Comparison of ENCODE assay signal across 8 mouse cellular contexts in the genomic region with DNA sequence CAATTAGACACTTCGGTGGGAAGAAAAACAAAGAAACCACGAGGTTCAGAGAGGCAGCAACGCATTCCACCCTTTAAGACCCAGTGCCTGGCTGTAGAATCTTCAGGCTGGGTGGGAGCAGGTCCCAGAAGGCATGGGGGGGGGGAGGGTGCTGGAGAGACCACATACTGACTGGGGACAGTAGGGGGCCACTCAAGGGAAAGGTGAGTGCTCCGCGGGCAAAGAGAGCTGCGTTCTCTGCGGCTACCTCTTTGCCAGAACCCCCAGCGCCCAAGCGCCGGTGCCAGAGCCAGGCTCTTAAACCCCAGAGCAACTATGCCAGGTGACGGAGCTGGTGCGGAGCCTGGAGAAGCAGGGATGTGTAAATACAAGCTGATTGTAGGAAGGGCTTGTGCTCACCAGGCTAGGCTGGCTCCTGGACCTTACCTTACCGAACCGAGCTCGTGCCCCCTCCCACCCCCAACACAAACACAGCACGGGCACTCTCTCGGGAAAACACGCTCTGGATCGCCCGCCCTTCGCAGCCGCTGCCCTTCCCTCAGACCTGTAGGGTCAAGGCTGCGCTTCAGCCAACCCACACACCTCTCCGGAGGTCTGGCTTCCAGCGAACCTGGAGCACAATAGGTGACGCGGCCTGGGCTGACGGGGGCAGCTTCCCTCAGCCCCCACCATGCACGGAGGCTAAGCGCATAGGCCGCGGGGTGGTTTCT. TPM values are rescaled to one million over a fixed set of nuclear protein-coding genes. Genes with fewer than 3 reads are reported as not detected.
DNase-seq lines count a peak whose midpoint lies in the region; ATAC-seq lines count a peak whose summit lies in the region.

No protein-coding gene starts in this region.

- no peak for DNase-seq in lung, postnatal 14 days
- DNase-seq in cerebellum, postnatal 14 days: peak; percentile 56 to 59
- peak; percentile 73 for DNase-seq in midbrain, embryonic 14.5 days
- no peak for DNase-seq in urinary bladder, postnatal 25 days (ENCODE audit: low spot score)
- no peak for DNase-seq in frontal cortex, postnatal 36 days (ENCODE audit: low spot score in 2 of 2)

- peak; percentile 37; the same call in 1 of the 2 replicates for ATAC-seq in lung, embryonic 15.5 days (ENCODE audit: borderline replicate concordance, extremely low read depth, low FRiP score, low TSS enrichment)
- ATAC-seq in hindbrain, embryonic 13.5 days (ENCODE audit: low FRiP score): peak; percentile 65
- ATAC-seq in midbrain, embryonic 14.5 days (ENCODE audit: low FRiP score, low TSS enrichment): peak; percentile 41
- no peak for ATAC-seq in monocyte, adult 5-6 weeks (replicated peaks; ENCODE audit: insufficient number of reproducible peaks, low FRiP score, low TSS enrichment, poor library complexity, severe bottlenecking)

- H3K27ac ChIP-seq in lung, embryonic 15.5 days: no peak overlapping the region
- peak overlapping the region; percentile 94 for H3K27ac ChIP-seq in hindbrain, embryonic 13.5 days
- peak overlapping the region; percentile 94 for H3K27ac ChIP-seq in midbrain, embryonic 14.5 days (replicated peaks; ENCODE audit: low read depth, low read length)

- 2% methylated on average over 32 of the region's 32 CpGs for WGBS in lung, embryonic 15.5 days
- WGBS in hindbrain, embryonic 13.5 days: under 1% methylated on average over 32 of the region's 32 CpGs
- under 1% methylated on average over 32 of the region's 32 CpGs for WGBS in midbrain, embryonic 14.5 days

- H3K4me2 ChIP-seq in lung, embryonic 15.5 days: peak overlapping the region; percentile 99
- peak overlapping the region; percentile 80 for H3K4me2 ChIP-seq in hindbrain, embryonic 13.5 days
- peak overlapping the region; percentile 82 for H3K4me2 ChIP-seq in midbrain, embryonic 14.5 days (ENCODE audit: low read length)

- no peaks in the 10 kb centered on the region for H3K36me3 ChIP-seq in lung, embryonic 15.5 days
- H3K36me3 ChIP-seq in hindbrain, embryonic 13.5 days: 0 out of 2 replicates have a peak, but pooled peaks cover 6% of the 10 kb centered on the region
- H3K36me3 ChIP-seq in midbrain, embryonic 14.5 days (ENCODE audit: control insufficient read depth, insufficient read depth, low read length): 0 out of 2 replicates have a peak, but pooled peaks cover 3% of the 10 kb centered on the region

- H3K27me3 ChIP-seq in lung, embryonic 15.5 days: peaks cover 36% of the 10 kb centered on the region
- H3K27me3 ChIP-seq in hindbrain, embryonic 13.5 days: peaks cover 13% of the 10 kb centered on the region; the same call in 1 of the 2 replicates
- H3K27me3 ChIP-seq in midbrain, embryonic 14.5 days (ENCODE audit: control insufficient read depth, insufficient read depth, low read length): no peaks in the 10 kb centered on the region

- H3K9ac ChIP-seq in lung, embryonic 15.5 days: no peak overlapping the region
- peak overlapping the region; percentile 99 for H3K9ac ChIP-seq in hindbrain, embryonic 13.5 days
- H3K9ac ChIP-seq in midbrain, embryonic 14.5 days (replicated peaks; ENCODE audit: low read length): peak overlapping the region; percentile 92

- H3K9me3 ChIP-seq in lung, embryonic 15.5 days: no peaks in the 10 kb centered on the region
- H3K9me3 ChIP-seq in hindbrain, embryonic 13.5 days: no peaks in the 10 kb centered on the region
- no peaks in the 10 kb centered on the region for H3K9me3 ChIP-seq in midbrain, embryonic 14.5 days (ENCODE audit: control insufficient read depth, low read length)

- H3K4me3 ChIP-seq in lung, embryonic 15.5 days: peak overlapping the region; percentile 64
- peak overlapping the region; percentile 85 for H3K4me3 ChIP-seq in hindbrain, embryonic 13.5 days
- peak overlapping the region; percentile 82 for H3K4me3 ChIP-seq in midbrain, embryonic 14.5 days (replicated peaks; ENCODE audit: low read depth, low read length)

- H3K4me1 ChIP-seq in lung, embryonic 15.5 days: peaks cover 14% of the 10 kb centered on the region
- peaks cover 47% of the 10 kb centered on the region for H3K4me1 ChIP-seq in hindbrain, embryonic 13.5 days (replicated peaks)
- peaks cover 14% of the 10 kb centered on the region; the same call in 1 of the 2 replicates for H3K4me1 ChIP-seq in midbrain, embryonic 14.5 days (ENCODE audit: control insufficient read depth, insufficient read depth, low read length)

RNA-seq across cellular contexts. Expression of a gene that starts 41.1 kb away (rescaled TPM):
- polyA plus RNA-seq in lung, embryonic 15.5 days (2015; fragmentation: Nextera tagmentation; extraction: Ambion mirVana): 2.8 and 3.5 TPM in 2 replicates
- 12.6 and 13.6 TPM in 2 replicates for polyA plus RNA-seq in hindbrain, embryonic 13.5 days (2015; fragmentation: Nextera tagmentation; extraction: Ambion mirVana)
- polyA plus RNA-seq in midbrain, embryonic 14.5 days (2014; fragmentation: Nextera tagmentation; extraction: Ambion mirVana): 16.6 and 17.0 TPM in 2 replicates
- 4.9 to 18.6 TPM (median 9.3 TPM) in 3 replicates for total RNA-seq in monocyte, adult 5-6 weeks (2017)

RNA-seq across cellular contexts. Expression of a gene that starts 54.9 kb away (rescaled TPM):
- polyA plus RNA-seq in lung, embryonic 15.5 days (2015; fragmentation: Nextera tagmentation; extraction: Ambion mirVana): 35.5 and 36.4 TPM in 2 replicates
- 41.3 and 42.6 TPM in 2 replicates for polyA plus RNA-seq in hindbrain, embryonic 13.5 days (2015; fragmentation: Nextera tagmentation; extraction: Ambion mirVana)
- polyA plus RNA-seq in midbrain, embryonic 14.5 days (2014; fragmentation: Nextera tagmentation; extraction: Ambion mirVana): 36.5 and 47.2 TPM in 2 replicates
- 88.0 to 114 TPM (median 88.1 TPM) in 3 replicates for total RNA-seq in monocyte, adult 5-6 weeks (2017)

Comparison
In these comparisons a context has a peak if more than half of its experiments do, and no peak if none do; other contexts are left out.
1. DNase-seq: peak in cerebellum, postnatal 14 days (2 of 2) and midbrain, embryonic 14.5 days (single experiment); none in lung, postnatal 14 days (single experiment), urinary bladder, postnatal 25 days (single experiment) and frontal cortex, postnatal 36 days (0 of 2).
2. Peak in every context shown above with its lines, with median percentiles within 50 percentile points of each other: H3K4me2 ChIP-seq and H3K4me3 ChIP-seq.